Mouse (Mus musculus) midbrain, embryonic 14.5 days (tissue): ENCODE measurements at regions not wholly inside any gene's neighbourhood (a gene's known extent, or its start where the extent isn't known, plus 50 kb on each side); places are given as distances from the start of the nearest gene placed in this dataset.
A peak's percentile ranks its signal among the peaks of the same experiment; 100 is the strongest.
"Not testable (repeated sequence)": the region's sequence is repeated elsewhere in the genome, so short reads cannot be mapped to it uniquely, and the experiment has no call there.

Experiments used
- ATAC-seq: fragments of 200-750 bp; cut with Nextera tagmentation; 2 replicates; pipeline ENCODE4 v1.8.0; 2017; ENCODE audit warnings: moderate number of reproducible peaks, moderate library complexity; ENCODE audit not compliant: low FRiP score, low TSS enrichment
- DNase-seq: peaks from one replicate; pipeline ENCODE4 v3.0.0-alpha.2; 2015
- H3K27ac ChIP-seq: fragments of 300-500 bp; sonication (generic); replicated peaks from 2 replicates; pipeline ENCODE4 v1.5.1; 2014; ENCODE audit warnings: mild to moderate bottlenecking, low read depth, low read length, moderate library complexity
- H3K27me3 ChIP-seq: fragments of 300-500 bp; sonication (generic); 2 replicates; pipeline ENCODE4 v1.6.1; 2014; ENCODE audit warnings: low read length, control low read depth, mixed read lengths; ENCODE audit not compliant: control insufficient read depth, insufficient read depth
- H3K36me3 ChIP-seq: fragments of 300-500 bp; sonication (generic); 2 replicates; pipeline ENCODE4 v1.6.1; 2014; ENCODE audit warnings: low read length, control low read depth; ENCODE audit not compliant: control insufficient read depth, insufficient read depth
- H3K4me1 ChIP-seq: fragments of 300-500 bp; sonication (generic); 2 replicates; pipeline ENCODE4 v1.6.1; 2014; ENCODE audit warnings: mild to moderate bottlenecking, antibody characterized with exemption, low read length, control low read depth; ENCODE audit not compliant: control insufficient read depth, insufficient read depth
- H3K4me2 ChIP-seq: fragments of 300-500 bp; sonication (generic); 2 replicates; pipeline ENCODE4 v1.6.1; 2014; ENCODE audit warnings: mild to moderate bottlenecking, low read length, moderate library complexity
- H3K4me3 ChIP-seq: fragments of 300-500 bp; sonication (generic); replicated peaks from 2 replicates; pipeline ENCODE4 v1.5.1; 2014; ENCODE audit warnings: low read depth, low read length
- H3K9ac ChIP-seq: fragments of 300-500 bp; sonication (generic); replicated peaks from 2 replicates; pipeline ENCODE4 v1.6.1; 2014; ENCODE audit warnings: mild to moderate bottlenecking, low read length, moderate library complexity
- H3K9me3 ChIP-seq: fragments of 300-500 bp; sonication (generic); 2 replicates; pipeline ENCODE4 v1.6.1; 2016; ENCODE audit warnings: low read length, control low read depth, mixed read lengths; ENCODE audit not compliant: control insufficient read depth
- WGBS: fragments of 180-500 bp; shearing (Covaris S2); extraction: QIAGEN DNeasy Blood & Tissue Kit; methylation state at CpG from one replicate; pipeline ENCODE4 v1.1.7; 2014; 5-methylcytosine and 5-hydroxymethylcytosine counted together

- no peak overlapping the region for H3K4me3 ChIP-seq
Measured at GRCm38 (mm10) chr5:40177982-40178748, 422.9 kb upstream of the Hs3st1 start.

GRCm38 (mm10) chr5:40136740-40137285 is 381.5 kb upstream of the Hs3st1 start:
- 92% methylated on average over 3 of the region's 3 CpGs for WGBS
- Histone ChIP-seq H3K4me1 (no peaks in the 10 kb centered on the region), H3K27ac (no peak overlapping the region), H3K36me3 (no peaks in the 10 kb centered on the region), H3K9me3 (no peaks in the 10 kb centered on the region), H3K9ac (no peak overlapping the region), H3K4me3 (no peak overlapping the region), H3K27me3 (no peaks in the 10 kb centered on the region), H3K4me2 (no peak overlapping the region)
- DNase-seq (no peak), ATAC-seq (no peak)

More at GRCm38 (mm10) chr5:40177982-40178748, 422.9 kb upstream of the Hs3st1 start:
- H3K27ac ChIP-seq, result no peak overlapping the region
- no peak for DNase-seq
- no peak for ATAC-seq
- no peaks in the 10 kb centered on the region for H3K4me1 ChIP-seq
- H3K27me3 ChIP-seq, result no peaks in the 10 kb centered on the region
- H3K9ac ChIP-seq, result no peak overlapping the region
- H3K9me3 ChIP-seq, result no peaks in the 10 kb centered on the region
- no peaks in the 10 kb centered on the region for H3K36me3 ChIP-seq
- H3K4me2 ChIP-seq, result no peak overlapping the region
- 25% methylated on average over 2 of the region's 2 CpGs for WGBS

- Histone ChIP-seq H3K9ac (no peak overlapping the region), H3K36me3 (no peaks in the 10 kb centered on the region), H3K4me1 (no peaks in the 10 kb centered on the region), H3K4me3 (no peak overlapping the region), H3K27ac (no peak overlapping the region), H3K9me3 (no peaks in the 10 kb centered on the region), H3K4me2 (no peak overlapping the region), H3K27me3 (no peaks in the 10 kb centered on the region)
- no peak for ATAC-seq
- WGBS, result 66% methylated on average over 1 of the region's 1 CpGs
- DNase-seq, result peak; percentile 23
Measured at GRCm38 (mm10) chr5:40124337-40124736, 369.1 kb upstream of the Hs3st1 start.

GRCm38 (mm10) chr5:40116849-40117248 is 361.6 kb upstream of the Hs3st1 start:
- Histone ChIP-seq H3K9me3 (no peaks in the 10 kb centered on the region), H3K27me3 (no peaks in the 10 kb centered on the region), H3K9ac (no peak overlapping the region), H3K4me3 (no peak overlapping the region), H3K4me2 (no peak overlapping the region), H3K27ac (no peak overlapping the region), H3K36me3 (no peaks in the 10 kb centered on the region), H3K4me1 (no peaks in the 10 kb centered on the region)
- no peak for ATAC-seq
- DNase-seq, result peak; percentile 5

GRCm38 (mm10) chr5:40089576-40089975 is 334.3 kb upstream of the Hs3st1 start:
- H3K4me1 ChIP-seq, DNase-seq, H3K36me3 ChIP-seq, H3K4me3 ChIP-seq, H3K4me2 ChIP-seq, H3K9me3 ChIP-seq, H3K27me3 ChIP-seq, H3K9ac ChIP-seq, ATAC-seq, H3K27ac ChIP-seq: not testable (repeated sequence)
- WGBS, result 91% methylated on average over 5 of the region's 5 CpGs

- H3K9ac ChIP-seq, result no peak overlapping the region
- H3K36me3 ChIP-seq, result no peaks in the 10 kb centered on the region
- H3K4me2 ChIP-seq, result no peak overlapping the region
- no peaks in the 10 kb centered on the region for H3K9me3 ChIP-seq
- H3K27me3 ChIP-seq, result no peaks in the 10 kb centered on the region
- ATAC-seq (no peak), DNase-seq (no peak)
- no peaks in the 10 kb centered on the region for H3K4me1 ChIP-seq
- WGBS, result 87% methylated on average over 5 of the region's 5 CpGs
- no peak overlapping the region for H3K27ac ChIP-seq
- no peak overlapping the region for H3K4me3 ChIP-seq
Measured at GRCm38 (mm10) chr5:40045288-40045687, 290.0 kb upstream of the Hs3st1 start.

- H3K9me3 ChIP-seq, result no peaks in the 10 kb centered on the region
- 79% methylated on average over 5 of the region's 5 CpGs for WGBS
- no peak overlapping the region for H3K9ac ChIP-seq
- H3K27ac ChIP-seq, result no peak overlapping the region
- no peaks in the 10 kb centered on the region for H3K36me3 ChIP-seq
- DNase-seq (no peak), ATAC-seq (no peak)
- H3K4me3 ChIP-seq, result no peak overlapping the region
- H3K27me3 ChIP-seq, result no peaks in the 10 kb centered on the region
- H3K4me2 ChIP-seq, result no peak overlapping the region
- H3K4me1 ChIP-seq, result no peaks in the 10 kb centered on the region
Measured at GRCm38 (mm10) chr5:40034452-40034851, 279.2 kb upstream of the Hs3st1 start.

GRCm38 (mm10) chr5:40033686-40034085 is 278.4 kb upstream of the Hs3st1 start:
- no peak overlapping the region for H3K9ac ChIP-seq
- H3K9me3 ChIP-seq, result no peaks in the 10 kb centered on the region
- H3K27me3 ChIP-seq, result no peaks in the 10 kb centered on the region
- no peak overlapping the region for H3K27ac ChIP-seq
- no peak for DNase-seq
- no peaks in the 10 kb centered on the region for H3K36me3 ChIP-seq
- 70% methylated on average over 2 of the region's 2 CpGs for WGBS
- no peak for ATAC-seq
- no peaks in the 10 kb centered on the region for H3K4me1 ChIP-seq
- H3K4me3 ChIP-seq, result no peak overlapping the region
- no peak overlapping the region for H3K4me2 ChIP-seq

- Histone ChIP-seq H3K9me3 (no peaks in the 10 kb centered on the region), H3K27ac (no peak overlapping the region), H3K4me2 (no peak overlapping the region), H3K27me3 (no peaks in the 10 kb centered on the region), H3K36me3 (no peaks in the 10 kb centered on the region), H3K4me1 (no peaks in the 10 kb centered on the region), H3K9ac (no peak overlapping the region), H3K4me3 (no peak overlapping the region)
- WGBS, result 69% methylated on average over 6 of the region's 6 CpGs
- no peak for DNase-seq
- ATAC-seq, result peak; percentile 17; the same call in 1 of the 2 replicates
Measured at GRCm38 (mm10) chr5:40030261-40030660, 275.0 kb upstream of the Hs3st1 start.
